ENCODE assay signal across 1 mouse cellular context in the genomic region with DNA sequence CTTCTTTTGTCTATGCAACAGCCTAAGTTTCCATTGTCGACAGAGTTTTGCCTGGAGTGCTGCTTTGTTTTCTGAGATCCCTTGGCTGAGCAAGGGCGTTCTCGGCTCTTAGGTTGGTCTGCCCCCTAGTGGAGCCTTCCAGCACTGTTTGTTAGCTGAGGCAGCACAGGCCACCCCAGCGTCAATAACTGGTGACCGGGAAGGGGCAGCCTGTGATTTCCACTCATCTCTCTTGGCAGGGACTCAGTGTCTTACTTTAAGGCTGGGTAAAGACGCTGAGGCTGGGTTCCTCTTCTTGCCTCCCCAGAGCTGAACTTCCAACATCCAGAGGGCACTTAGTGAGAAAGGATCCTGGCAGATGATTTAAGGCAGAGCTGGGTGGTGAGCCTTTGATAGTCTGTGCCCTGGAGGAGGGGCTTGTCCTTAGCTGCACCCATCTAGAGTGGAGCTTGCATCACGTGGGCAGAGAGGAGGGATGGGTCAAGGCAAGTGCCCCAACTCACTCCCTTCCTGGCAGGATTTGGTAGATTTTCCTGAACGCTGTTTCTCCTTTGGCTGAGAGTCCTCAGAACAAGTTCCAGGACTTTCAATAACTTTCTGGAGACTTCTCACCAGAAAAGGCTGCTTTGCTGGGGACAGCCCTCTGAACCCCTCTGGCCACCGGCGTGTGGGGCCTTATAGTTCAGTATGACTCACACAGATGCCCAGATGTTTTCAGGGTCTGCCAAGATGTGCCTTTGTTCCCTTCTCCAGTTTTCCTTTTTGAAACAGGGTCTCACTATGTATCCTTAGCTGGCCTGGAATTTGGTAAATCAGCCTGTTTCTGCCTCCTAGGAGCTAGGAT.
TF ChIP-seq lines count a peak whose summit lies in the region.

No protein-coding gene starts in this region.

TF ChIP-seq in CH12.LX, 34 proteins besides CTCF, POLR2A, EP300 and RAD21:
- TF ChIP-seq MYC (IDR thresholded peaks at IDR 0.05; ENCODE audit: low read depth, low read length) (0 out of 2 replicates have a peak, but pooled peaks have one; percentile 16), E2F4 (IDR thresholded peaks at IDR 0.05; ENCODE audit: insufficient replicate concordance, low read depth, low read length) (peak; percentile 14; the same call in 1 of the 2 replicates), USF1 (IDR thresholded peaks at IDR 0.05; ENCODE audit: low read depth, low read length) (peak; percentile 87), NRF1 (IDR thresholded peaks at IDR 0.05; ENCODE audit: low read depth, low read length) (peak; percentile 35; the same call in 1 of the 2 replicates), ETS1 (conservative IDR thresholded peaks at IDR 0.05; ENCODE audit: low read depth, low read length) (0 out of 2 replicates have a peak, but pooled peaks have one; percentile 8), TCF12 (IDR thresholded peaks at IDR 0.05; ENCODE audit: low read depth, low read length) (no peak), ZKSCAN1 (IDR thresholded peaks at IDR 0.05; ENCODE audit: borderline replicate concordance, low read depth, low read length) (no peak), ZNF384 (IDR thresholded peaks at IDR 0.05; ENCODE audit: low read depth, low read length) (no peak; the same call in 1 of the 2 replicates), SIN3A (IDR thresholded peaks at IDR 0.05; ENCODE audit: low read length) (peak; percentile 84), MAZ (IDR thresholded peaks at IDR 0.05; ENCODE audit: low read depth, low read length) (peak; percentile 39), GABPA (IDR thresholded peaks at IDR 0.05; ENCODE audit: insufficient replicate concordance, low read depth, low read length) (no peak), MEF2A (IDR thresholded peaks at IDR 0.05; ENCODE audit: borderline replicate concordance, low read depth, low read length) (peak; percentile 70), NELFE (IDR thresholded peaks at IDR 0.05; ENCODE audit: low read depth, low read length) (peak; percentile 57; the same call in 1 of the 2 replicates), MAX (IDR thresholded peaks at IDR 0.05; ENCODE audit: low read length) (peak; percentile 80; the same call in 1 of the 2 replicates), TBP (conservative IDR thresholded peaks at IDR 0.05; ENCODE audit: low read depth, low read length) (no peak), CHD2 (IDR thresholded peaks at IDR 0.05; ENCODE audit: low read length) (no peak), SMC3 (IDR thresholded peaks at IDR 0.05; ENCODE audit: low read depth, low read length) (peak; percentile 81), RCOR1 (conservative IDR thresholded peaks at IDR 0.05; ENCODE audit: low read depth, low read length) (no peak; the same call in 1 of the 2 replicates), CHD1 (IDR thresholded peaks at IDR 0.05; ENCODE audit: low read depth, low read length) (no peak), UBTF (IDR thresholded peaks at IDR 0.05; ENCODE audit: low read depth, low read length) (no peak), HCFC1 (IDR thresholded peaks at IDR 0.05; ENCODE audit: low read depth, low read length) (peak; percentile 31), ZC3H11A (IDR thresholded peaks at IDR 0.05; ENCODE audit: low read depth, low read length) (peak; percentile 15; the same call in 1 of the 2 replicates), JUN (IDR thresholded peaks at IDR 0.05; ENCODE audit: insufficient read depth, low read depth, low read length) (no peak), KAT2A (IDR thresholded peaks at IDR 0.05; ENCODE audit: insufficient replicate concordance, low read length) (no peak), ZMIZ1 (IDR thresholded peaks at IDR 0.05; ENCODE audit: low read depth, low read length) (no peak; the same call in 1 of the 2 replicates), USF2 (conservative IDR thresholded peaks at IDR 0.05; ENCODE audit: low read depth, low read length) (peak; percentile 86), POLR2AphosphoS2 (IDR thresholded peaks at IDR 0.05; ENCODE audit: low read depth, low read length) (peak; percentile 61; the same call in 1 of the 2 replicates), ELF1 (IDR thresholded peaks at IDR 0.05; ENCODE audit: low read depth, low read length) (peak; percentile 38; the same call in 1 of the 2 replicates), JUND (conservative IDR thresholded peaks at IDR 0.05; ENCODE audit: low read depth, low read length) (no peak), PAX5 (IDR thresholded peaks at IDR 0.05; ENCODE audit: low read length) (no peak), MXI1 (IDR thresholded peaks at IDR 0.05; ENCODE audit: low read depth, low read length) (peak; percentile 12; the same call in 1 of the 2 replicates), MAFK (IDR thresholded peaks at IDR 0.05; ENCODE audit: insufficient replicate concordance, low read length) (peak; percentile 34; the same call in 1 of the 2 replicates), BHLHE40 (IDR thresholded peaks at IDR 0.05; ENCODE audit: low read depth, low read length) (no peak), IRF4 (IDR thresholded peaks at IDR 0.05; ENCODE audit: low read depth, low read length) (peak; percentile 55; the same call in 1 of the 2 replicates)
